In genomic region chr3:96246427-96246856, GRCm38 (mm10) we compare ENCODE assay signal across 10 mouse cellular contexts. TPM values are rescaled to one million over a fixed set of nuclear protein-coding genes. Genes with fewer than 3 reads are reported as not detected.
DNase-seq lines count a peak whose midpoint lies in the region; ATAC-seq and TF ChIP-seq lines count a peak whose summit lies in the region.
"Not testable (repeated sequence)": the region's sequence is repeated elsewhere in the genome, so short reads cannot be mapped to it uniquely, and the experiment has no call there.
"Had no signal": no experiment of that assay in that cellular context is flagged by ENCODE, and none has a peak within 500 bp of the region (broad histone marks: within the 10 kb centered on the region; RNA-seq: fewer than 3 reads in every experiment).

Gene Hist2h3c1, plus strand, starts transcription at chr3:96246685.

- not testable (repeated sequence) for H3K27me3 ChIP-seq in E14TG2a.4 (ENCODE audit: insufficient read depth, low read length); embryonic facial prominence, embryonic 11.5 days (ENCODE audit: control insufficient read depth, insufficient read depth, low read length); forebrain, postnatal 0 days (ENCODE audit: insufficient read depth, low read length); hindbrain, embryonic 10.5 days (ENCODE audit: insufficient read depth, poor library complexity, severe bottlenecking); kidney, embryonic 16.5 days (ENCODE audit: insufficient read depth, low read length); liver, embryonic 15.5 days; midbrain, embryonic 13.5 days; stomach, embryonic 14.5 days (ENCODE audit: control insufficient read depth, insufficient read depth, low read length)

- ATAC-seq in embryonic facial prominence, embryonic 11.5 days (replicated peaks; ENCODE audit: insufficient number of reproducible peaks, low FRiP score, low TSS enrichment, low read depth) = peak; percentile 94
- peak; percentile 80 for ATAC-seq in forebrain, postnatal 0 days
- peak; percentile 96 for ATAC-seq in kidney, embryonic 16.5 days (ENCODE audit: low FRiP score, low TSS enrichment)
- ATAC-seq in liver, embryonic 15.5 days (ENCODE audit: insufficient read depth) = peak; percentile 82
- ATAC-seq in midbrain, embryonic 13.5 days = peak; percentile 92
- peak; percentile 93 for ATAC-seq in stomach, embryonic 14.5 days (ENCODE audit: insufficient number of reproducible peaks, insufficient read depth, low FRiP score, low read depth)

- H3K4me1 ChIP-seq in E14TG2a.4 (replicated peaks; ENCODE audit: low read depth, low read length) = peaks cover 62% of the 10 kb centered on the region
- H3K4me1 ChIP-seq in embryonic facial prominence, embryonic 11.5 days (ENCODE audit: control insufficient read depth, insufficient read depth, low read length); forebrain, postnatal 0 days (ENCODE audit: insufficient read depth): not testable (repeated sequence)
- peaks cover 47% of the 10 kb centered on the region for H3K4me1 ChIP-seq in hindbrain, embryonic 10.5 days (replicated peaks)
- peaks cover 37% of the 10 kb centered on the region for H3K4me1 ChIP-seq in kidney, embryonic 16.5 days (ENCODE audit: insufficient read depth, low read length)
- H3K4me1 ChIP-seq in liver, embryonic 15.5 days (replicated peaks) = peaks cover 64% of the 10 kb centered on the region
- H3K4me1 ChIP-seq in midbrain, embryonic 13.5 days (replicated peaks) = peaks cover 32% of the 10 kb centered on the region
- peaks cover 16% of the 10 kb centered on the region; the same call in 1 of the 2 replicates for H3K4me1 ChIP-seq in stomach, embryonic 14.5 days (ENCODE audit: control insufficient read depth, insufficient read depth, low read length)

- H3K36me3 ChIP-seq in E14TG2a.4 (ENCODE audit: insufficient read depth, low read length); embryonic facial prominence, embryonic 11.5 days (replicated peaks; ENCODE audit: control insufficient read depth, insufficient read depth, low read depth, low read length); forebrain, postnatal 0 days (ENCODE audit: insufficient read depth); hindbrain, embryonic 10.5 days; kidney, embryonic 16.5 days (ENCODE audit: insufficient read depth, low read length); liver, embryonic 15.5 days (replicated peaks); midbrain, embryonic 13.5 days; stomach, embryonic 14.5 days (ENCODE audit: control insufficient read depth, insufficient read depth, low read length): not testable (repeated sequence)

- DNase-seq in embryonic facial prominence, embryonic 11.5 days (ENCODE audit: low spot score); forebrain, postnatal 0 days; hindbrain, embryonic 10.5 days (ENCODE audit: low spot score): not testable (repeated sequence)

- peak within 1 kb of the TSS; percentile 65 for H3K9ac ChIP-seq in embryonic facial prominence, embryonic 11.5 days (replicated peaks; ENCODE audit: low read length)
- 0 out of 2 replicates have a peak within 1 kb of the TSS, but pooled peaks have one; percentile 10 for H3K9ac ChIP-seq in forebrain, postnatal 0 days
- peak within 1 kb of the TSS; percentile 72 for H3K9ac ChIP-seq in kidney, embryonic 16.5 days (replicated peaks; ENCODE audit: low read length)
- H3K9ac ChIP-seq in liver, embryonic 15.5 days = peak within 1 kb of the TSS; percentile 69
- peak within 1 kb of the TSS; percentile 61 for H3K9ac ChIP-seq in midbrain, embryonic 13.5 days (replicated peaks)
- H3K9ac ChIP-seq in stomach, embryonic 14.5 days (replicated peaks; ENCODE audit: low read depth, low read length) = peak within 1 kb of the TSS; percentile 48

- H3K27ac ChIP-seq in embryonic facial prominence, embryonic 11.5 days (replicated peaks; ENCODE audit: low read depth, low read length) = peak within 1 kb of the TSS; percentile 72
- H3K27ac ChIP-seq in forebrain, postnatal 0 days (ENCODE audit: low read depth, low read length) = not testable (repeated sequence)
- peak within 1 kb of the TSS; percentile 89 for H3K27ac ChIP-seq in hindbrain, embryonic 10.5 days
- peak within 1 kb of the TSS; percentile 75 for H3K27ac ChIP-seq in kidney, embryonic 16.5 days (ENCODE audit: low read length)
- peak within 1 kb of the TSS; percentile 96 for H3K27ac ChIP-seq in liver, embryonic 15.5 days (replicated peaks)
- H3K27ac ChIP-seq in midbrain, embryonic 13.5 days = peak within 1 kb of the TSS; percentile 68; the same call in 1 of the 2 replicates
- peak within 1 kb of the TSS; percentile 35; the same call in 1 of the 2 replicates for H3K27ac ChIP-seq in stomach, embryonic 14.5 days (ENCODE audit: low read length)

- TF ChIP-seq CTCF in E14TG2a.4 (conservative IDR thresholded peaks at IDR 0.05; ENCODE audit: low read length); forebrain, postnatal 0 days (IDR thresholded peaks at IDR 0.05; ENCODE audit: low read depth): not testable (repeated sequence)

- not testable (repeated sequence) for H3K9me3 ChIP-seq in E14TG2a.4 (ENCODE audit: low read length); embryonic facial prominence, embryonic 11.5 days (replicated peaks; ENCODE audit: control insufficient read depth, low read length); forebrain, postnatal 0 days (ENCODE audit: low read length); hindbrain, embryonic 10.5 days; kidney, embryonic 16.5 days (ENCODE audit: low read length); liver, embryonic 15.5 days (replicated peaks); midbrain, embryonic 13.5 days; stomach, embryonic 14.5 days (ENCODE audit: control insufficient read depth, low read depth, low read length)

- H3K4me3 ChIP-seq in E14TG2a.4 (replicated peaks; ENCODE audit: low read length) = peak within 1 kb of the TSS; percentile 78
- peak within 1 kb of the TSS; percentile 48 for H3K4me3 ChIP-seq in embryonic facial prominence, embryonic 11.5 days (ENCODE audit: low read depth, low read length)
- peak within 1 kb of the TSS; percentile 30 for H3K4me3 ChIP-seq in forebrain, postnatal 0 days (ENCODE audit: low read depth, low read length)
- H3K4me3 ChIP-seq in hindbrain, embryonic 10.5 days = peak within 1 kb of the TSS; percentile 59
- H3K4me3 ChIP-seq in kidney, embryonic 16.5 days (ENCODE audit: low read length) = peak within 1 kb of the TSS; percentile 49
- H3K4me3 ChIP-seq in liver, embryonic 15.5 days (replicated peaks) = peak within 1 kb of the TSS; percentile 63
- peak within 1 kb of the TSS; percentile 39 for H3K4me3 ChIP-seq in midbrain, embryonic 13.5 days (replicated peaks)
- H3K4me3 ChIP-seq in stomach, embryonic 14.5 days (ENCODE audit: low read depth, low read length) = peak within 1 kb of the TSS; percentile 33

- peak within 1 kb of the TSS; percentile 52 for H3K4me2 ChIP-seq in embryonic facial prominence, embryonic 11.5 days (ENCODE audit: low read depth, low read length)
- H3K4me2 ChIP-seq in forebrain, postnatal 0 days (ENCODE audit: low read depth) = peak within 1 kb of the TSS; percentile 39
- H3K4me2 ChIP-seq in kidney, embryonic 16.5 days (replicated peaks; ENCODE audit: low read depth, low read length) = peak within 1 kb of the TSS; percentile 55
- H3K4me2 ChIP-seq in liver, embryonic 15.5 days = peak within 1 kb of the TSS; percentile 62
- H3K4me2 ChIP-seq in midbrain, embryonic 13.5 days (replicated peaks) = peak within 1 kb of the TSS; percentile 54
- peak within 1 kb of the TSS; percentile 49 for H3K4me2 ChIP-seq in stomach, embryonic 14.5 days (replicated peaks; ENCODE audit: low read depth, low read length)

- 0% methylated on average over 3 of the region's 47 CpGs for WGBS in embryonic facial prominence, embryonic 11.5 days
- no CpG with 5 or more reads among the region's 47 CpGs for WGBS in forebrain, postnatal 0 days
- under 1% methylated on average over 18 of the region's 47 CpGs for WGBS in hindbrain, embryonic 10.5 days
- WGBS in kidney, embryonic 16.5 days = 0% methylated on average over 1 of the region's 47 CpGs
- WGBS in liver, embryonic 15.5 days (ENCODE audit: insufficient replicate concordance) = 0% methylated on average over 11 of the region's 47 CpGs
- 0% methylated on average over 16 of the region's 47 CpGs for WGBS in midbrain, embryonic 13.5 days
- WGBS in stomach, embryonic 14.5 days = no CpG with 5 or more reads among the region's 47 CpGs

RNA-seq across cellular contexts. Expression of gene Hist2h3c1, which starts in this region (rescaled TPM):
- polyA plus RNA-seq in embryonic facial prominence, embryonic 11.5 days (2014; fragmentation: Nextera tagmentation; extraction: Ambion mirVana) = 0.50 and 1.8 TPM in 2 replicates
- not detected in 2 replicates for total RNA-seq in forebrain, postnatal 0 days (2014; rRNA removed)
- polyA plus RNA-seq in forebrain, postnatal 0 days (2015; fragmentation: Nextera tagmentation; extraction: Ambion mirVana) = not detected in 2 replicates
- polyA plus RNA-seq in hindbrain, embryonic 10.5 days (2016; fragmentation: Nextera tagmentation; extraction: Ambion mirVana) = 0.42 and 0.56 TPM in 2 replicates
- 0.24 and 1.1 TPM in 2 replicates for polyA plus RNA-seq in kidney, embryonic 16.5 days (2015; fragmentation: Nextera tagmentation; extraction: Ambion mirVana)
- polyA plus RNA-seq in liver, embryonic 15.5 days (2015; fragmentation: Nextera tagmentation; extraction: Ambion mirVana) = 2.5 and 3.2 TPM in 2 replicates
- 0.34 TPM in 2 replicates for polyA plus RNA-seq in midbrain, embryonic 13.5 days (2015; fragmentation: Nextera tagmentation; extraction: Ambion mirVana)
- 1.4 and 3.0 TPM in 2 replicates for polyA plus RNA-seq in stomach, embryonic 14.5 days (2014; fragmentation: Nextera tagmentation; extraction: Ambion mirVana)
- total RNA-seq: gastrocnemius, postnatal 36 days; left cerebral cortex, adult 18-20 months had no signal

Comparison
In these comparisons a context has a peak if more than half of its experiments do, and no peak if none do; other contexts are left out.
1. Peak in ATAC-seq, H3K4me3 ChIP-seq, H3K9ac ChIP-seq and H3K4me2 ChIP-seq in forebrain, postnatal 0 days; RNA of the gene not detected or under 1 TPM.
2. Peak in ATAC-seq, H3K4me3 ChIP-seq, H3K27ac ChIP-seq, H3K9ac ChIP-seq and H3K4me2 ChIP-seq in midbrain, embryonic 13.5 days; RNA of the gene not detected or under 1 TPM.
3. H3K9ac ChIP-seq: peak in every context shown above with its lines; median percentile 72 in kidney, embryonic 16.5 days; 69 in liver, embryonic 15.5 days; 65 in embryonic facial prominence, embryonic 11.5 days; 61 in midbrain, embryonic 13.5 days; 48 in stomach, embryonic 14.5 days; 10 in forebrain, postnatal 0 days.